Mouse (Mus musculus) midbrain, postnatal 0 days (tissue): Measurements from ENCODE around the gene Zap70. TPM values are rescaled to one million over a fixed set of nuclear protein-coding genes. Genes with fewer than 3 reads are reported as not detected.

Experiments used
- ATAC-seq: fragments of 200-750 bp; cut with Nextera tagmentation; 2 replicates; pipeline ENCODE4 v1.8.0; 2017; ENCODE audit warnings: moderate number of reproducible peaks, mild to moderate bottlenecking, moderate TSS enrichment, moderate library complexity; ENCODE audit not compliant: low FRiP score
- DNase-seq: peaks from one replicate; pipeline ENCODE4 v3.0.0-alpha.2; 2015; ENCODE audit warnings: low spot score
- H3K27ac ChIP-seq: fragments of 300-500 bp; sonication (generic); 2 replicates; pipeline ENCODE4 v1.5.1; 2014; ENCODE audit warnings: low read depth, mild to moderate bottlenecking, low read length, mixed read lengths
- H3K27me3 ChIP-seq: fragments of 300-500 bp; sonication (generic); 2 replicates; pipeline ENCODE4 v1.6.1; 2014; ENCODE audit warnings: low read length, control low read depth, mixed read lengths; ENCODE audit not compliant: insufficient read depth
- H3K36me3 ChIP-seq: fragments of 300-500 bp; sonication (generic); 2 replicates; pipeline ENCODE4 v1.6.1; 2014; ENCODE audit warnings: low read length, control low read depth, mixed read lengths; ENCODE audit not compliant: insufficient read depth
- H3K4me1 ChIP-seq: fragments of 300-500 bp; sonication (generic); 2 replicates; pipeline ENCODE4 v1.6.1; 2014; ENCODE audit warnings: mild to moderate bottlenecking, control low read depth, antibody characterized with exemption, low read length, mixed read lengths; ENCODE audit not compliant: insufficient read depth
- H3K4me2 ChIP-seq: fragments of 300-500 bp; sonication (generic); 2 replicates; pipeline ENCODE4 v1.6.1; 2014; ENCODE audit warnings: low read depth, mild to moderate bottlenecking, low read length, mixed read lengths; ENCODE audit not compliant: poor library complexity, severe bottlenecking
- H3K4me3 ChIP-seq: fragments of 300-500 bp; sonication (generic); 2 replicates; pipeline ENCODE4 v1.5.1; 2014; ENCODE audit warnings: low read depth, mild to moderate bottlenecking, low read length, moderate library complexity
- H3K9ac ChIP-seq: fragments of 300-500 bp; sonication (generic); replicated peaks from 2 replicates; pipeline ENCODE4 v1.6.1; 2014; ENCODE audit warnings: mild to moderate bottlenecking, low read length, moderate library complexity, mixed read lengths; ENCODE audit not compliant: poor library complexity, severe bottlenecking
- H3K9me3 ChIP-seq: fragments of 300-500 bp; sonication (generic); 2 replicates; pipeline ENCODE4 v1.6.1; 2016; ENCODE audit warnings: low read length, control low read depth
- CTCF ChIP-seq: IDR thresholded peaks from 2 replicates; pipeline ENCODE4 v1.5.1; 2016; ENCODE audit warnings: antibody characterized with exemption, mild to moderate bottlenecking
- WGBS: fragments of 180-500 bp; shearing (Covaris S2); extraction: QIAGEN DNeasy Blood & Tissue Kit; methylation state at CpG from one replicate; pipeline ENCODE4 v1.1.7; 2014; 5-methylcytosine and 5-hydroxymethylcytosine counted together
- polyA plus RNA-seq: library from polyadenylated mRNA; unstranded; fragments of >200 nt; fragmentation: Nextera tagmentation; extraction: Ambion mirVana; gene quantifications from 2 replicates; pipeline ENCODE4 v1.2.1, GENCODE M21; 2015
- total RNA-seq: library from RNA; depleted of rRNA; stranded (reverse); fragments of >200 nt; gene quantifications from 2 replicates; pipeline ENCODE4 v1.2.3, GENCODE M21; 2014

Zap70 gene
- total and polyA plus RNA-seq, 2 experiments from 2014 or later: 2.6 to 3.3 TPM

DNA sequence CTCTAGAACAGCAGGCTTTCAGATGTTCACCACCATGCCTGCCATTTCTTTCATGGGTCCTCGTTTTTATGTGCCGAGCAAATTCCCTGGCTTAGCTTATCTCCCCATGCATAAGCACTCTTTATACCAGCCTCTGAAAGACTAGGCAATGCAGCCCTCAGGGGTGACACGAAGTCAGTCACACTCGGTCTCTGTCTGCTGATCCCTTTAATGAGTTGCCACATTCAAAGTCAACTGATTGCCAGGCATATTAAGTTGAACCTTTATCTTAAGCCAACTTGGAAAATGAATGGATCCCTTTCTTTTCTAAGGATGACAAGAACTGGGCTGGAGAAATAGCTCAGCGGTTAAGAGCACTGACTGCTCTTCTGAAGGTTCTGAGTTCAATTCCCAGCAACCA lies 22.4 kb upstream of the Zap70 start:
- WGBS: 49% methylated on average over 5 of the region's 5 CpGs
- H3K27ac ChIP-seq: no peak overlapping the region
- no peak overlapping the region for H3K4me3 ChIP-seq
- no peak for TF ChIP-seq CTCF
- no peaks in the 10 kb centered on the region for H3K27me3 ChIP-seq
- H3K4me2 ChIP-seq: no peak overlapping the region
- DNase-seq (no peak), ATAC-seq (no peak)
- H3K9me3 ChIP-seq: no peaks in the 10 kb centered on the region
- no peaks in the 10 kb centered on the region for H3K36me3 ChIP-seq
- peaks cover 6% of the 10 kb centered on the region; the same call in 1 of the 2 replicates for H3K4me1 ChIP-seq
- H3K9ac ChIP-seq: no peak overlapping the region

DNA sequence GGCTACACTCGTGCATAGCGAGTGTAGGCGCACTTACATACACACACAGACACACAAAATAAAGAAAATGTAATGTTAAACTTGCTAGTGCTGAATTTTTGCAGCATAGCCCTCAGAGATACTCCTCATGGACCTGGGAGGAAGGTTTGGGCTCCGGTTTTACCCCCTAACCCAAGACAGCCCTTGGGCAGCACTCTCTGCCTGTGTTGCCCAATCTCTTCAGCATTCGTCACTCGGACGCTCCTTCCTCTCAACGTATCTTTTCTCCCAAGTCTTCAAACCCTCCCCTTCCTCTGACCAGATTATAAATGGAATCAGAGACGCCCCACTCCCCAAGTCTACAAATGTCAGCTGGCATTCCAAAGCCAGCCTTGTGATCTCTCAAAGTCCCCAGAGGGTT lies 18.6 kb upstream of the Zap70 start:
- no peak overlapping the region for H3K27ac ChIP-seq
- no peaks in the 10 kb centered on the region for H3K36me3 ChIP-seq
- ATAC-seq (no peak), DNase-seq (no peak)
- peaks cover 7% of the 10 kb centered on the region; the same call in 1 of the 2 replicates for H3K4me1 ChIP-seq
- H3K9ac ChIP-seq: no peak overlapping the region
- no peaks in the 10 kb centered on the region for H3K9me3 ChIP-seq
- no peak overlapping the region for H3K4me2 ChIP-seq
- 80% methylated on average over 9 of the region's 9 CpGs for WGBS
- no peaks in the 10 kb centered on the region for H3K27me3 ChIP-seq
- TF ChIP-seq CTCF: no peak
- no peak overlapping the region for H3K4me3 ChIP-seq

DNA sequence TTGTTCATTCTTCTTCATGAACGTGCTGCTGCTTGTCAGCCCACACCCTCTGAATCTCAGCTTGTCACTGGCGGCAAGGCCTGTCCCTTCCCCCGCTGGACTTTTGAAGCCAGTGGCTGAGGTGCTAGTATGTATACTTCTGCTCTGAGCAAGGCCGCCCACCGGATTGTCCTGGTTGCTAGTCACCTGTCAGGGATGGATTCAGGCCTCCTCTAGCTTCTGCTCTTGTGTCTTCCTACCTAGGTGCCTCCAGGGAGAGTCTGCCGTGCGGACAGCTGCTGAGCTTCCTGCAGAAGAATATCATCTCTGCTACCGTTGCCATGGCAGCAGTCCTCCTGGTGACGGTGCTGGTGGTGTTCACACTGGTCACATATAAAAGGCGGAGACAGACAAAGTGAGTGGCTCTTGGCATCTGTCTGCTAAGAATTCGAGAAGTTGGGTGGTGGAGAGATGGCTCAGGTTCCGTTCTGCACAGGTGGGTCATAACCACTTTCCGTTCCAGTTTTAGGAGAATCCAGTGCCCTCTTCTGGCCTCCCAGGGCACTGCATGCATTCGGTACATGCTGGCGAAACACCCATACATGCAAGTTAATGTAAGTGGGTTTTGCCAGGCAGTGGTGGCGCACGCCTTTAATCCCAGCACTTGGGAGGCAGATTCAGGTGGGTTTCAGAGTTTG lies 17.2 kb upstream of the Zap70 start:
- Histone ChIP-seq H3K4me2 (peak overlapping the region; percentile 43), H3K27me3 (no peaks in the 10 kb centered on the region), H3K27ac (peak overlapping the region; percentile 70), H3K4me1 (peaks cover 7% of the 10 kb centered on the region; the same call in 1 of the 2 replicates), H3K9ac (0 out of 2 replicates have a peak overlapping the region, but pooled peaks have one; percentile 19), H3K4me3 (peak overlapping the region; percentile 15), H3K9me3 (no peaks in the 10 kb centered on the region), H3K36me3 (no peaks in the 10 kb centered on the region)
- ATAC-seq (peak; percentile 82), DNase-seq (peak; percentile 78)
- peak; percentile 88 for TF ChIP-seq CTCF
- 13% methylated on average over 17 of the region's 17 CpGs for WGBS

DNA sequence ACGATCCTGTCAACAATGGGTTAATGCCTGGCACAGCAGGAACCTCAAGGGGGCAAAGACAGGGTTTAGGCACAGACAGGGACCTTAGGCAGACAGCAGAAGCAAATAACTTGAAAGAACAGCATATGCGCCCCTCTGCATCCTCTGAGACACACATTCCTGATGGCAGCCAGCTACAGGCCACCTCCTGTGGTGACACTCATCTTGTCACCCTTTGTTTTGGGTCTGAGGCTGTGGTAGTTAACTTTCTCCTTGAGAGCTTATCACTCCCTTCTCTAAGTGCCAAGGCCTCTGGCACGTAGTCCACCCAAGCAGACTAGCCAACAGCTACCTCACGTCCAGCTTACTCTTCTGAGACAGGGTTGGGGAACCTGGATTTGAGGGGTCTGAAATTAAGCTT lies 15.9 kb upstream of the Zap70 start:
- H3K9me3 ChIP-seq: no peaks in the 10 kb centered on the region
- no peak overlapping the region for H3K4me2 ChIP-seq
- TF ChIP-seq CTCF: no peak
- no peaks in the 10 kb centered on the region for H3K27me3 ChIP-seq
- no peak overlapping the region for H3K4me3 ChIP-seq
- no peak overlapping the region for H3K27ac ChIP-seq
- WGBS: 40% methylated on average over 4 of the region's 4 CpGs
- no peak for ATAC-seq
- no peak for DNase-seq
- H3K36me3 ChIP-seq: no peaks in the 10 kb centered on the region
- H3K4me1 ChIP-seq: peaks cover 7% of the 10 kb centered on the region; the same call in 1 of the 2 replicates
- no peak overlapping the region for H3K9ac ChIP-seq

DNA sequence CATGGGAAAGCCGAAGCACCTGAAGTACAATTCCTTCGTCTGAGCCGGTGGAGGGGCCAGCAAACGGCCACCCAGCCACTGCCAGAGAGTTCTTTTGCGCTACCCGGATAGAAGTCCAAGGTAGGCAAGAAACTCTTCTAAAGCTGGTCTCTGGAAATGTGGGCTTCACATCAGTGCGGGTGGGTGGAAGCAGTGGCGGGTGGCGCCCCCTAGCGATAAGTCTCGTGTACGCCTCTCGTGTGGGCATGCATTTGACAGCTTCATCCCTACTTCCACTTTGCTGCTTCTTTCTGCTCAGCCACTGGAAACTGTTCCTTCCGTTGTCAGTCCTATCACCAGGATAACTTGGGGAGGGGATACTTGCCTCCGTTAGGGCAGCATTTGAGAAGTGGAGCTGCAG lies 15.1 kb upstream of the Zap70 start:
- Histone ChIP-seq H3K27me3 (no peaks in the 10 kb centered on the region), H3K27ac (no peak overlapping the region), H3K4me2 (no peak overlapping the region), H3K4me3 (no peak overlapping the region), H3K4me1 (peaks cover 7% of the 10 kb centered on the region; the same call in 1 of the 2 replicates), H3K9me3 (no peaks in the 10 kb centered on the region), H3K9ac (no peak overlapping the region), H3K36me3 (no peaks in the 10 kb centered on the region)
- peak; percentile 64 for TF ChIP-seq CTCF
- WGBS: 43% methylated on average over 13 of the region's 15 CpGs
- DNase-seq: peak; percentile 45
- ATAC-seq: no peak

DNA sequence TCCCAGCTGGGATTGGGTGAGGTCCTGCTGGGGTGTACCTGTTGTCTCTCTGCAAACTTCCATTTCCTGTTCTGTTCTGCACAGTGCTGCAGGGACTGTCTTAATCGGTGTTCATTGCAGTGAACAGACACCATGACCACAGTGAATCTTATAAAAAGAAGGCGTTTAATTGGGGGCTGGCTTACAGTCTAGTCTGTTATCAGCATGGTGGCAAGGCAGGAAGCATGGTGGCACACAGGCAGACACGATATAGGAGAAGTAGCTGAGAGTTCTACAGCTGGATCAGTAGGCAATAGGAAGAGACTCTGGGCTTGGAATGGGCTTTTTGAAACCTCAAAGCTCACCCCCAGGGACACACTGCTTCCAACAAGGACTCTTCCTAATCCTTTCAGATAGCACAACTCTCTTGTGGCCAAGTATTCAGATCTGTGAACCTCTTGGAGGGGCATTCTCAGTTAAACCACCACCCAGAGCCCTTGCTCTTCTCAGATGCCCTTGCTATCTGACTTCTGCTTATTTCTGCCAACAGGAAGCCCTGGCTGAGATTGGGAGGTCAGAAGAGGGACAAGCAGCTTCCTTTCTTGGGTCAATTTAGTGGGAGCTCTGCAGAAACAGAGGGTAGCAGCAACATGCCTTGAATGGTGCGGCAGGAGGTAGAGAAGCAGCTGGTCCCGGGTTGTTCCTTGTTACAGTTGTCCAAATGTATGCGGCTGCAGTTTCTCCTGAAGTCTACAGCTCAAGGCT lies 7.5 kb upstream of the Zap70 start:
- no peak overlapping the region for H3K4me3 ChIP-seq
- no peak for DNase-seq
- TF ChIP-seq CTCF: no peak
- H3K27ac ChIP-seq: no peak overlapping the region
- no peak overlapping the region for H3K9ac ChIP-seq
- H3K27me3 ChIP-seq: no peaks in the 10 kb centered on the region
- no peak overlapping the region for H3K4me2 ChIP-seq
- no peaks in the 10 kb centered on the region for H3K4me1 ChIP-seq
- no peak for ATAC-seq
- H3K36me3 ChIP-seq: no peaks in the 10 kb centered on the region
- 81% methylated on average over 6 of the region's 6 CpGs for WGBS
- no peaks in the 10 kb centered on the region for H3K9me3 ChIP-seq
